Mouse (Mus musculus) ES-E14 (cell line): Measurements from ENCODE around the gene Espl1. TPM values are rescaled to one million over a fixed set of nuclear protein-coding genes. Genes with fewer than 3 reads are reported as not detected.

Source experiments
- DNase-seq: peaks from one replicate; pipeline ENCODE4 v3.0.0-alpha.2; 2013; ENCODE audit warnings: low read depth, low spot score
- H3K27ac ChIP-seq: 2 replicates; pipeline ENCODE4 v1.5.1; 2012; ENCODE audit warnings: low read depth, mild to moderate bottlenecking, low read length, moderate library complexity, mixed read lengths; ENCODE audit not compliant: poor library complexity, insufficient read depth, severe bottlenecking
- H3K36me3 ChIP-seq: 2 replicates; pipeline ENCODE4 v1.6.1; 2012; ENCODE audit warnings: mild to moderate bottlenecking, low read length, moderate library complexity, mixed read lengths; ENCODE audit not compliant: control insufficient read depth, poor library complexity, insufficient read depth, severe bottlenecking
- H3K4me1 ChIP-seq, 2 experiments: fragments of 150-350 bp in 1 of 2; sonication (generic) in 1 of 2; 2 replicates each; pipeline ENCODE4 v1.6.1; 2012; ENCODE audit warnings: low read length in 2 of 2, mild to moderate bottlenecking in 1 of 2, mixed read lengths in 1 of 2; ENCODE audit not compliant: control insufficient read depth in 2 of 2, insufficient read depth in 2 of 2, poor library complexity in 1 of 2
- H3K4me3 ChIP-seq, 2 experiments: fragments of 150-350 bp in 1 of 2; sonication (generic) in 1 of 2; 2 replicates each; pipeline ENCODE4 v1.5.1; 2012; ENCODE audit warnings: low read length in 2 of 2, low read depth in 1 of 2, mild to moderate bottlenecking in 1 of 2, mixed read lengths in 1 of 2; ENCODE audit not compliant: insufficient read depth in 1 of 2, poor library complexity in 1 of 2, severe bottlenecking in 1 of 2
- H3K9ac ChIP-seq: 2 replicates; pipeline ENCODE4 v1.6.1; 2012; ENCODE audit warnings: low read depth, mild to moderate bottlenecking, low read length, mixed read lengths; ENCODE audit not compliant: poor library complexity, insufficient read depth, severe bottlenecking
- H3K9me3 ChIP-seq: fragments of 150-350 bp; sonication (generic); 2 replicates; pipeline ENCODE4 v1.6.1; 2012; ENCODE audit warnings: low read depth, mild to moderate bottlenecking, low read length; ENCODE audit not compliant: control insufficient read depth, insufficient read depth
- CHD2 ChIP-seq: IDR thresholded peaks from 2 replicates; pipeline ENCODE4 v1.6.1; 2014; ENCODE audit warnings: mild to moderate bottlenecking, low read depth, low read length, inconsistent platforms
- HCFC1 ChIP-seq: IDR thresholded peaks from 2 replicates; pipeline ENCODE4 v1.6.1; 2012; ENCODE audit warnings: low read length, inconsistent platforms, borderline replicate concordance; ENCODE audit not compliant: insufficient read depth
- MAFK ChIP-seq: IDR thresholded peaks from 2 replicates; pipeline ENCODE4 v1.6.1; 2014; ENCODE audit warnings: mild to moderate bottlenecking, low read depth, low read length, inconsistent platforms; ENCODE audit not compliant: insufficient read depth
- ZC3H11A ChIP-seq: IDR thresholded peaks from 2 replicates; pipeline ENCODE4 v1.6.1; 2012; ENCODE audit warnings: low read depth, mild to moderate bottlenecking, inconsistent platforms, low read length, borderline replicate concordance
- ZNF384 ChIP-seq: IDR thresholded peaks from 2 replicates; pipeline ENCODE4 v1.6.1; 2012; ENCODE audit warnings: low read depth, low read length, inconsistent platforms
- in situ Hi-C, 2 experiments: fragments of 600-800 bp; cut with MboI; formaldehyde crosslinking; loops; one replicate each; pipeline ENCODE4 v1.15.1; 2025; ENCODE audit warnings: low sequenced_read_pairs in 2 of 2, inconsistent platforms in 1 of 2; ENCODE audit not compliant: unreplicated experiment in 2 of 2
- total RNA-seq: library from RNA; depleted of rRNA; stranded (reverse); fragments of 300-350 nt; gene quantifications from 2 replicates; pipeline ENCODE4 v1.2.3, GENCODE M21; 2012

Espl1 gene
- total RNA-seq, 1 experiment = 84.1 TPM

GRCm38 (mm10) chr15:102355134-102355870 lies 59.2 kb downstream of the Espl1 start:
- TF ChIP-seq ZC3H11A (no peak), CHD2 (no peak), HCFC1 (no peak), MAFK (no peak; the same call in 1 of the 2 replicates), ZNF384 (no peak)
- DNase-seq = no peak
- in situ Hi-C loops = no loop called here

DNA sequence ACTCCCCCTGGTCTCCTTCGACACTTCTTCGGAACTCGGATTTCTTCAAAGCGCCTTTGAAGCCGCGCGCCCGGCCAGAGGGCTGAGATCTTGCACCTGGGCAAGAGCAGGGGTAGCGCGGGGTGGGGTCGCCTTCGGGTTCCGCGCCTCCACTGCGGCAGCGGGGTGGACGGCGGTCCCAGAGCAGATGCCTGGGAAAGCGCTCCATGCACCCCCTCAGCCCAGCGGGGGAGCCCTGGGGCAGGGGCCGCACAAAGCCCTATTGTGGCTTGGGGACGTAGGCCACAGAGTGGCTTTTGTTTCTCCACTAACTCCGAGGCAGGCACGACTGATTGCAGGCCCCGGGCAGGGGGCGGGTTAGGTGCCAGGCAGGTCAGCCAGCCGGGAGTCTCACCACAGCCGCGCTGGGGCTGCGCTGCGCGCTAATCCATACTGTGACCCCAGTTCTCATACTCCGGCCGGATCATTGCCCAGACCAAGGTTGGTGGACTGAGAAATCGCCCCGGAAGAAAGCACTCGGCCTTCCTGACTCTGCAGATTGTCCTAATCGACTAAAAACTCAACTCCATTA lies 59.9 kb downstream of the Espl1 start:
- TF ChIP-seq ZNF384 (no peak), HCFC1 (no peak), CHD2 (no peak), ZC3H11A (no peak), MAFK (no peak)
- DNase-seq = no peak
- Histone ChIP-seq H3K4me3 (peak overlapping the region; percentile 70 to 85), H3K9me3 (no peaks in the 10 kb centered on the region), H3K4me1 (peaks cover 1 to 7% of the 10 kb centered on the region in 2 experiments; a peak in 1 of 4 replicates), H3K9ac (peak overlapping the region; percentile 79), H3K36me3 (no peaks in the 10 kb centered on the region), H3K27ac (no peak overlapping the region; the same call in 1 of the 2 replicates)
- in situ Hi-C loops = no loop called here

More at GRCm38 (mm10) chr15:102355134-102355870, 59.2 kb downstream of the Espl1 start:
- Histone ChIP-seq H3K4me3 (peak overlapping the region; percentile 70 to 85), H3K36me3 (no peaks in the 10 kb centered on the region), H3K4me1 (peaks cover 1 to 7% of the 10 kb centered on the region in 2 experiments; a peak in 1 of 4 replicates), H3K9ac (peak overlapping the region; percentile 79), H3K9me3 (no peaks in the 10 kb centered on the region), H3K27ac (no peak overlapping the region; the same call in 1 of the 2 replicates)

DNA sequence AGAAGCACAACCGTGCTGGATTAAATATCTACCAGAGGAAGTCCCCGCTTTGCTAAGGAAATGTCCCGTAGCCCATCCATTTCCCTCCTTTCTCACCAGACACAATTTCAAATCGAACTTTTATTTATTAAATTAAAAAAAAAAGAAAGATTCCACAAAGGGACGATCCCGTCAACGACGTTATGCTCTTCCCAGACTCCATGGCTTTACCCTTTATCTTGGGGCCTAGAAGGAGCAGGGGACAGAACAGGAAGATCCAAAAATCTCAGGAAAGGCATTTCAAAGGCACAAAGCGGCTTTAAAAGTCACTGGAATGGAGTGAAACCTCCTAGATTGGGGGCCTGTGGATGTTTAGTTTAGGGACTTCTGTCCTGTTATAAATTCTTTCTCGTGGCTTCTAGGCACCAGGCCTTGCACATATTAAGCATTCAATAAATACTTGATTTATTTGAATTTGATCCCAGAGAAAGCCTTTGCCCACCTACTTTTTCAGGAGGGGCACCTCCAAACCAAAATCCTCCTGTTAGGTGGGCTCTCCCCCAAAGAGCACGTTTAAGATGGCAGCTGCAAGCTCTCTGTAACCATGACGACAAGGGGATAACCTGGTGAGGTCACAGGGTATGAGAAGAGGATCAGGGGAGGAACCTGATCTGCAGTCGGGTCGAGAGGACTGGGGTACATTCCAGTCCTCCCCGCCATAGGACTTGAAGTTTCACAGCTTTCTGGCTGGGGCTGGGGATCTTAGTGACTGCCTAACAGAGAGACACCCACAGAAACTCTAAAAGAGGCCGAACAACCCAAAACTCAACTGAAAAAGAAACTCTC lies 60.6 kb downstream of the Espl1 start:
- in situ Hi-C loops = no loop called here
- no peak for DNase-seq
- no peaks in the 10 kb centered on the region for H3K36me3 ChIP-seq
- H3K4me1 ChIP-seq = peaks cover 1 to 7% of the 10 kb centered on the region in 2 experiments; a peak in 1 of 4 replicates
- no peaks in the 10 kb centered on the region for H3K9me3 ChIP-seq
- TF ChIP-seq MAFK (no peak), ZNF384 (no peak), CHD2 (no peak), HCFC1 (no peak), ZC3H11A (no peak)
- H3K4me3 ChIP-seq = peak overlapping the region; percentile 70 to 85
- H3K27ac ChIP-seq = no peak overlapping the region
- peak overlapping the region; percentile 79; the same call in 1 of the 2 replicates for H3K9ac ChIP-seq

DNA sequence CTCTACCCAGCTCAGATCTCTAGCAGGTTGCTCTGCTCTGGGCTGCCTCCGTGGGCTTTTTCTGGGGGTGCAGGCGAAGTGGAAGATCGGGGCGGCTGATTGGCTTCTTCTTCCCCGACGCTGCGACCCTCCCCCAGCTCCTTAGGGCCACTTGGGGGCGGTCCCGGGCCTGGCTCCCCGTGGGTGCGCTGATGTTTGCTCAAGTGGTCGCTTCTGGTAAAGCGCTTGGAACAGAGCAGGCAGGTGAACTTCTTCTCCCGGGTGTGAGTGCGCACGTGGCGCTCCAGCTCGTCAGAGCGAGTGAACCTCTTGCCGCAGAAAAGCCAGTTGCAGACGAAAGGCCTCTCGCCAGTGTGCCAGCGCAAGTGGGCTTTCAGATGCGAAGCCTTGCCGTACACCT lies 62.1 kb downstream of the Espl1 start:
- DNase-seq = no peak
- H3K4me1 ChIP-seq = peaks cover 1 to 7% of the 10 kb centered on the region in 2 experiments; a peak in 1 of 4 replicates
- in situ Hi-C loops = no loop called here

More for the DNA sequence above, 62.1 kb downstream of the Espl1 start:
- Histone ChIP-seq H3K4me3 (peak overlapping the region; percentile 55 to 69), H3K9me3 (no peaks in the 10 kb centered on the region), H3K27ac (no peak overlapping the region), H3K36me3 (no peaks in the 10 kb centered on the region), H3K9ac (peak overlapping the region; percentile 8)
- TF ChIP-seq HCFC1 (no peak), MAFK (no peak), CHD2 (no peak), ZC3H11A (no peak), ZNF384 (no peak)
